Mouse (Mus musculus) T-helper 17 cell (primary cell): ENCODE results near the gene Chrnb2.

Experiments used
- in situ Hi-C, 2 experiments: fragments of 300-600 bp; cut with MboI, MseI; formaldehyde crosslinking; loops; 1 replicate in 1 of 2; 2 replicates in 1 of 2; pipeline ENCODE4 v1.15.1; 2025; ENCODE audit warnings: high pct_unique_total_duplicates in 2 of 2

Chrnb2 gene

DNA sequence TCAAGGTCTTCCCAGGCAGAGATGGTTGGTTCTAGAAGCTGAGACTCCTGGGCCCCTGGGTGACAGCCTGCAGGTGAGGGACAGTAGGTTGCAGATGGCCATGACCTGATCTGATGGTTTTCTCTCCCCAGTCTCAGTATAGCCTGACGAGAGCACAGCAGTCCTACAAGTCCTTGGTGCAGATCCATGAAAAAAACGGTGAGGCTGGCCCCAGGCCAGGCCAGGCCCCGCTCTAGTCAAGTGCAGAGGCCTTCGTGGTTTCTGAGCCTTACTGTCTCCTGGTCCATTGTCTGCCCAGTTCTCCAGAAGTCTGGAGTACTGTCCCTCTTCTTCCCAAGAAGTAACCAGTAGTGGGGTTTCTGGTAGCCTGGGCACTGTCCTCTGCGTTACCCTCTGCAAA is 17.2 kb upstream of the Chrnb2 start:
- in situ Hi-C loops = loop anchor here in 1 of 2 experiments (10.0 kb wide), 1 partner anchor 73 kb away; no protein-coding TSS in a partner anchor

DNA sequence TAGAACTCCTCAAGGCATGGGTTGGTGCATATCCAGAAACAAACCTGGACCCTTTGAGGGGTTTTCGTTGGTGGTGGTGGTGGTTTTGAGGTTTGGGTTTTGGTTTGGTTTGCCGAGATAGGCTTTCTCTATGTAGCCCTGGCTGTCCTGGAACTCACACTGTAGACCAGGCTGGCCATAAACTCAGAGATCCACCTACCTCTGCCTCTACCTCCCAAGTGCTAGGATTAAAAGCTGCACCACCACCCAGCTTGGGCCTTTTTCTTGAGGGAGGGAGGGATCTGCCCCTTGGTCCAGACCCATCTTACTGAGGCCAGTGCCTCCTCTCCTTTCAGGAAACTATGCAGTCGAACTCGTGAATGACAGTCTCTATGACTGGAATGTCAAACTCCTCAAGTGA is 15.7 kb upstream of the Chrnb2 start:
- in situ Hi-C loops = loop anchor here in 1 of 2 experiments (10.0 kb wide), 1 partner anchor 75 kb away; no protein-coding TSS in a partner anchor

DNA sequence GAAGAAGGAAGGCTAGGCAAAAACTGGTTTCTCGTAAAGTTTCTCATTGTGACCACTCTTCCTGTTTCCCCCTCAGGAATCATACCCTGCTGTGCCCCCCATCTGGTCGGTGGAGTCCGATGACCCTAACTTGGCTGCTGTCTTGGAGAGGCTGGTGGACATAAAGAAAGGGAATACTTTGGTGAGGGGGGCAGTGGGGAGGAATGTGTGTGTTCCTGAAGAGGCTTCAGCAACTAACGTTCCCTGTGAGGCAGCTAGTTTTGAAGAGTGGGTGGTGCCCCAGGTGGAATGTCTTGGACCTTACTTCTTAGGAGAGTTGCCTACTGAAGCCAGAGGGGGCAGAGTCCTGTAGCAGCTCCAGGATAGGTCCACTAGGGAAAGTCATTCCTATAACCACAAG is 11.6 kb upstream of the Chrnb2 start:
- in situ Hi-C loops = no loop called here

DNA sequence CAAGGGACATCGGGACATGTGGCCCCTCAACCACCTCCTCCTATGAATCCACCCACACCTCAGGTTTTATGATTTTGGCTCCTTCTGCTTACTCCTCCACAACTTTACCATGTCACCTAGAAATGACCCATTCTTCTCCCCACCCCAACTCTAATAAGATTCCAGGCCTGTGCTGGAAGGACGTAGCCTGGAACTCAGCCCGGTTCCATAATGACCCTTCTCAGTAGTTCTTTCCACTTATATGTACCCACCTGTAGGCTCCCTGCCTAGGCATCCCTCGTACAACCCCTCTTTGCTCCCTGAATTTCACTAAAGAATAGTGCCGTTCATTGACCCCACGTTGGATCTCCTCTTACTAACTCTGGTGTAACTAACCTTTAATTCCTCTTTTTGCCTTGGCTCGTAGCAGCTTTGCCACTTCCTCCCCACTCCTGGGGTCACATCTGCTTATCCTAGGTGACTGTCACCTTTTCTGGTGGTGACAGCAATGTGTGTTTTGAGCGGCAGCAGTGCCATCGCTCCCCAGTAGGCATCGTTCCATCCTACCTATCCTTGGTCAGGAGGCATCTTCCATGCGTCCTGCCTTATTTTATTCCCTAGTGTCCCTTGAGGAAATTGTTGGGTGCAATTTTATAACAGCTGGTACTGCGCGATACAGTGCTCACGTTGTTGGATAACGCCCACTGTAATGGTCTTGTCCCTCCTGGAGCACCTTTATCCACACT is 10.0 kb upstream of the Chrnb2 start:
- in situ Hi-C loops = no loop called here

DNA sequence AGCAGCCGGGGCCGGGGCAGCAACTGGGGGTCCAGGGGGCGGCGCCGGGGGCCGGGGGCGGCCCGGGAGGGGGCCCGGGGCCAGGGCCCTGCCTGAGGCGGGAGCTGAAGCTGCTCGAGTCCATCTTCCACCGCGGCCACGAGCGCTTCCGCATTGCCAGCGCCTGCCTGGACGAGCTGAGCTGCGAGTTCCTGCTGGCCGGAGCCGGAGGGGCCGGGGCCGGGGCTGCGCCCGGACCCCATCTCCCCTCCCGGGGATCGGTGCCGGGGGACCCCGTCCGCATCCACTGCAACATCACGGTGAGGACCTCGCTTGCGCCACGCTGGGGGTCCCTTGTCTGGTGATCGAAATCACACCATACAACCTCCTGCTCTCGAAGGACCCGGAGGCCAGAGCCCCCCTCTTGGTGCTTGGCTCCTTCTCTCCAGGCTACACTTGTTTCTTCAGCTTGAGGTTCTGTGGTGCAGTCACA is 9.3 kb upstream of the Chrnb2 start:
- in situ Hi-C loops = no loop called here

DNA sequence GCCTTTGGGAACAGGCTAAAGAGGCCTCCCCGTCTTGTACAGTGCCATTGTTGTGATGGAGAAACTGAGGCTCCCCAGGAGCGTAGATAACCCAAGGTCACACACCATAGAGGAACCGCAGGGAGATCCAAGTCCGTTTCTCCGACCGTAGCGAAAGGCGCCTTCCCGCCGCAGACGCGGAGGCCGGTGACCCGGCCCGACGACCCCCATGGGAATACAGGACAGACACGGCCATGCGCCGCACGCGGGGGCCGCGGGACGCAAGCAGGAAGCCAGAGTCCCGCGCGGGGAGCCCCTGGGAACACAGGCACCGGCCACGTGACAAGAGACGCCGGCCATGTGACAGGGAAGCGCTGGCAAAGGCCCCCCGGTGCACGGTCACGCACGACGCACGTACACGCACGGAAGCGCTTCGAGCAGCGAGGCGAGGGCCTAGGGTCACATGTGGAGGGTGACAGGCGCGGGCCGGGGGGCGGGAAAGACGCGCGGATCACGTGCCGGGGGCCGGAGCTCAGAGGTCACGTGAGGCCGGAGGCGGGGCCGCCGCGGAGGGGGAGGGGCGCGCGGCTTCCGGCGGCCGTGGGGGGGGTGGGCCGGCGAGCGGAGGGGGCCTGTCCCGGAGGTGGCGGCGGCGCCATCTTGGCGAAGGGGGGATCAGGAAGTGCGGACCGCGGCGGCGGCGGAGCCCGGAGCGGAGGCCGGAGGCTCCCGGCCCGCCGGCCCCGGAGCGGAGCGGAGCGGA is 8.7 kb upstream of the Chrnb2 start, which contains the start of gene Ube2q1:
Ube2q1 (plus strand) TSS at position 649 of the 742 bp plus-strand sequence.
- in situ Hi-C loops = no loop called here

DNA sequence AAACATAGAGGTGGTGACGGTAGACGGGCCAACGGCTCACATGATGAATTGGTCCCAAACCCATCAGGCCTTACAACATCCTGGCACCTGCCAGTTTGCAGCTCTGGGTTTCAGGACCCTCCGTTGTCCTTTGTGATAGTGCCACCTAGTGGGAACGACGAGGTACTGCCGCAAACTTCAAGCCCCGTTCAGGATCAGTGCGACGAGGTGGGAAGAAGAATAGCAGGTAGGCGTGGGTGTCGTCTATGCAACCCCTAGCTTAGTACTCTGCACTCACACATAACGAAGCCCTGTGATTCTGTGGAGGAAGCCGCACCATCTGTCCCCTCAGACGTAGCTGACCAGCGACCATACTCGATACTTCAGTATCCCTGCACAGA is 8.1 kb upstream of the Chrnb2 start:
- in situ Hi-C loops = no loop called here

DNA sequence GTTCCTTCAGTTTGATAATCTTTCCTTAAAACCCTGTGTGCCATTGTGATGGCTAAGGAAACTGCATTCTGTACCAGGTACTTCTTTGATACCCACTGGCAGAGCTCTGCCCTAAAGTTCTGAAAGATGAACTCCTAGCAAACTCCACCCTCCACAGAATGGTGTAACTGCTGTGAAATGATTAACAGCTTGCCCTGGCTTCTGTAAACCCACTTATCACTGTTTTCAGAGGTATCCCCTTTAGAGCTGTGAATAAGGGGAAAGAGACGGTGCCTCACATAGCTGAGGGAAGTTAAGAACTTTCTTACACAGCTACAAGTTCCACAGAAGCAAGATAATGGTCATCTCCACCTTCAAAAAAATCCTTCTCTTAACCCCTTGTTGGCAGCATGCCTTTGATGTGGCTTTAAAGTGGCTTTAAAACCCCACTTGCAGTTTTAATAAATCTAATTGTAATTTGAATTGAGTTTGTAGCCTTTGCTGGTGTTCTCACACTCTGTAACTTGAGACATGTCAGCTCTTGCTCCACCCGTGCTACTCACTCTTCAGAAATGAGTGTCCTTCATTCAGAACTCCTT is 6.1 kb upstream of the Chrnb2 start:
- in situ Hi-C loops = no loop called here

DNA sequence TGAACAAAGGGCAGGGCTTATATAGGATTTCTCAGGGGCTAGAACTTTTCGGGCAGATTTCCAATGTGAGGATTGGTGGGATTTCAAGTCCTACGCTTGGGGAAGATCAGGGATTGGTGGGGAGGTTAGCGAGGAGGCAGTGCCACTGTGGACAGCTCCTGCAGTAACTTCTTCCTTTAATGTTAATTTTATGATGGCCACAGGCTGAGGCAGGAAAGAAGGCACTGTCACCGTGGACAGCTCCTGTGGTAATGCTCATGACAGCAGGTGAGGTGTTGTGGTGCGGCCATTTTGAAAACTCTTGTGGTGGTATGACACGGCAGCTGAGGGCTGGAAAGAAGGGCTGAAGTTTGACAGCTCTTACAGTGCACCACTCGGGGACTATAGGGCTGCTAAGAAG is 5.2 kb upstream of the Chrnb2 start:
- in situ Hi-C loops = no loop called here

DNA sequence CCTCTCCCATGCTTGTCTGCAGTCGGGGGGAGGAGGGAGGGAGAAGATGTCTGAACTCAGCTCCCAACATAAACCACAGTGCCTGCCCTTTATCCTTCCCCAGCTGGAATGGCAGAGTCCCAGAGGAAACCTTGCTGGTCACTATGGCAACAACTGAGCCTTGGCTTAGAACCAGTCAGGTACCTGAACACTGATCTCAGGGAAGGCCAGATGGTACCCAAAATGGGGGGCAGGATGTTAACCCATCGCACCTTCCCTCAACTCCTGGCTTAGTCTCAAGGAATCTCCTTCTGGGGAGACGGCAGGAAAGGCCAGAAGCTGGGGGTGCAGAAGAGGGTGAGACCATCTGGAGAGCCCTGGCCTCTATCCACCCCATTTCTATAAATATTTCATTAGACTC is 4.6 kb downstream of the Chrnb2 start:
- in situ Hi-C loops = loop anchor here in 1 of 2 experiments (5.0 kb wide), 1 partner anchor 182 kb away; no protein-coding TSS in a partner anchor

DNA sequence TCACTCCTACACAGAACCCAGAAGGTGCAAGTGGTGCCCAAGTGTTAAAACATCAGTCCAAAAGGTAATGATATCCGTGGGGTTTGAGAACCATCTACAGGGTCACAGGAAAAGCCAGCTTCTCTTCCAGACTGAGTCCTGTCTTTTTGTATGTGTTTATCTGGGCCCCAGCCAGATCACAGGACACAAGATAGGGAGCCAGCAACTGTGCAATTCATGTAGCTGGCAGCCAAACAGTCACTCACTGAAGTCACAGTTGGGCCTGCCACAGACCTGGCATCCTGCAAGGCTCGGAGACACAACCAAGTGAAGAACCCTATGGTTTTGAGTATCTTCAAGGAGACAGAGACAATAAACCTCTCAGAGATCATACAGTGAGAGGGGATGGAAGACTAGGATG is 6.6 kb downstream of the Chrnb2 start:
- in situ Hi-C loops = no loop called here

DNA sequence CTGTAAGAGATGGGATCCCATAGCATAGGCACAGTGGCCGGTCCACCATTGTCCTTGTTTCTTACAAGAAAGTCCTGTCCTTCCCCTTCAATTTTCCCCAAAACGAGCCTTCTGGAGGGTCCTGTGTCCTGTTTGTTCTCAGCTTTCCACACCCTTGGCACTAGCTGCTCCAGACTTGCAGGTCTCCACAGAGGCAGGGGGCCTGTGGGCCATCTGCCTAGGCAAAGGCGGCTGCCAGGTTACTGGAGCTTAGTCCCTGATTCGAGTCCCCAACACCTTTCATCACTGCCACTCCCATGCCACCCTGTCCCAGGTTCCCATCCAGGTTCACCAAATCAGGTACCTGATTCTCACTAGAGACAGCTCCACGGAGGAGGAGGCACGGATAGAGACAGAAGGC is 9.1 kb downstream of the Chrnb2 start:
- in situ Hi-C loops = no loop called here

DNA sequence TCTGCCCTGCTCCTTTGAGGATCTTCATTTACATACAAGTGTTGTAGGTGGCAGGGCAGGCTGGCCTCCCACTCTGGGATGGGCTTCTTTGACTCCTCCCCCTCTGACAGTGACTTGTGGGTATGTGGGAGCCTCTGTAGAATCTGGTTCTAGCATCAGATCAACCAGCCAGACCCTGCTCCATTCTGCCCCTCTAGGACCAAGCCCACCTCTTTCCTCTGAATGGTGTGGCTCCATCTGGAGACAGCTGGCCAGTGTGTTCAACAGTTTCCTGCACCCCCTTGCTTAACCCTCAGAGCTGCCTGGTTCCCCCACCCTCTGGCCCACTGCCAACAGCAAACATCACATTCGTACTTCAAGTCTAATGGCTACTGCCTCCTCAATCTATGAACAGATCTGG is 12.1 kb downstream of the Chrnb2 start:
- in situ Hi-C loops = no loop called here

DNA sequence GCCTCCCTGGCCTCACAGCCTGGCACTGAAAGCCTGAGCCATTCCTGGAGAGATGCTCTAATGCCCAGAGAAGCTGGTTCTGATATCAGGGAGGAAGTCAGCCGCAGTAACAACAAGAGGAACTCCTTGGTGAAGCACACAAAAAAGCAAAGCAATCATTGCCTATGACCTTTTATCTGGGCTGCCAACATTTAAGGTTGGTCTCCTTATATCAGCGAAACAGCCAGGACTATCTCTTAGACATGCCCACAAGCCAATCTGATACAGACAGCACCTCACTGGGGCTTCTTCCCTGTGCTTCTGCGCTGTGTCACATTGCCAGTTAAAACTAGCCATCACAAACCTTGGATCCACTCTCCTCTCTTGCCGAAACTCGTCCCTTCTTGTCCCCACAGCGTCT is 25.9 kb downstream of the Chrnb2 start:
- in situ Hi-C loops = no loop called here

DNA sequence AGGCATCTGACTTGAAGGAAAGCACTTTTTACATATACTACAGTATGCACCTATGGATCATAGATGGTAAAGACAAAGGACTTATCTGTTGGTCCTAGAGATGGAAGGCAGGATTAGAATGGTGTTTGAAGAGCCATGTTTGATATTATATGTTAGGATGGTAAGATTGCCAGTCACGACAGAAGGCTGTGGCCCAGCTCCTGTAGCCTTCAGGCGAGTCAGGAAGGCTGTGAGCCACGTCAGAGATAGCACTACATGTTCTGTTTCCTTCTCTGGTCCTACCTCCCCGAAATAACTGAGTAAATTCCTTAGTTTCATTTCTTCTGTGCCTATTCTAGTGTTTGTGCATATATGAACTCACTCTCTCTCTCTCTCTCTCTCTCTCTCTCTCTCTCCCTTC is 32.3 kb downstream of the Chrnb2 start:
- in situ Hi-C loops = no loop called here

DNA sequence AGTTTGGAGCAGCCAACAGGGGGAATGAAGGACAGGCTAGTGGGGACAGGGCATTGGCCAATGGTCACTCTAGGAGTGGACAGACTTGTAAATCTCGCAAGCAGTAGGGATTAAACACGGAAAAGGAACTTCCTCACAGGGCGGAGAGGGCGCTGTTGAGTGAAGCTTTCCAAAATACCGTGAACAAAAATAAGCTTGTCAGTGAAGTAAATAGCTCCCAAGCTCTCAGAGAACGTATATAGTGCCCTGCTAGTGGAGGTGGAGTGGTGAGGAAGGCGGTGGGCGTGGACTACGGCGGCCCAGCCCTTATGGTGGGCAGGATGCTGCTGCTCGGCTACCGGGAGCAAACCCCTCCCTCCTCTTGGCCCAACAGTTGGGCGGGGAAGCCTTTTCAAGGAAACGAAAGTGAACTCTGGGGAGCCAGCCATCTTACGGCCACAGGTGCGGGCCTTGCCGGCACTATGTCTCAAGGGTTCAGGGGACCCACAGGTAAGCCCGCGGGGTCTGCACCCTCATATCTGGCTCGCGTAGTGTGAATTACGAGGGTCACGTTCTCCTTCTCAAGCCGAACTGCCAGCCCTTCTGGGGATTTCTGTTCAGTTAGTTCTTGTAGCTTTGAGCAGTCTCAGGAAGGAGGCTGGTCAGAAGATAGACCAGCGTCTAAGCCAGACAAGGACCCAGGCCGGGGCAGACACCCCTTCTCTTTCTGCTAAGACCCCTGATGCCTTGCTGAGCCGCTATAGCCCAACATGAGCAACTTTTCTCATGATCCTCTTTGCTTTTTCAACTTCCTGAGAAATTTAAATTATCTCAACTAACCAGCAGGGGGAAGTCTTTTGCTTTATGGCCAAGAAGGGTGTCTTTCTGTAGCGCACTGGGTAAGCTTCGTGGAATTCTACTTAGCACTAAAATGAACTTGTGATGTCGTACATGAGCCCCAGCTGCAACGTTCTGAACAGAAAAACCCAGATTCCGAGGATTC is 33.8 kb downstream of the Chrnb2 start:
- in situ Hi-C loops = no loop called here

DNA sequence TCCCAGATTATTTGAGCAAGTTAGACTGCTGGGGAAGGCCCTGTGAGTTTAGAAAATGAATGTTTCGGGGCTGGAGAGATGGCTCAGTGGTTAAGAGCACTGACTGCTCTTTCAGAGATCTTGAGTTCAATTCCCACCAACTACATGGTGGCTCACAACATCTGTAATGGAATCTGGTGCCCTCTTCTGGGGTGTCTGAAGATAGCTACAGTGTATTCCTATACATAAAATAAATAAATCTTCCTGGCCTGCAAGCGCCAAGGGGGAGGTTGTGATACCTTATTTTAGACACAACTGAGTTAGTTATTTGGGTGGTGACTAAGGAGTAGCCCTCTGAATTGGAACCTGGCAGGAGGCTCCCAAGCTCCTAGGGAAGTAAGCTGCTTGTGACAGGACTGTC is 35.6 kb downstream of the Chrnb2 start:
- in situ Hi-C loops = no loop called here

DNA sequence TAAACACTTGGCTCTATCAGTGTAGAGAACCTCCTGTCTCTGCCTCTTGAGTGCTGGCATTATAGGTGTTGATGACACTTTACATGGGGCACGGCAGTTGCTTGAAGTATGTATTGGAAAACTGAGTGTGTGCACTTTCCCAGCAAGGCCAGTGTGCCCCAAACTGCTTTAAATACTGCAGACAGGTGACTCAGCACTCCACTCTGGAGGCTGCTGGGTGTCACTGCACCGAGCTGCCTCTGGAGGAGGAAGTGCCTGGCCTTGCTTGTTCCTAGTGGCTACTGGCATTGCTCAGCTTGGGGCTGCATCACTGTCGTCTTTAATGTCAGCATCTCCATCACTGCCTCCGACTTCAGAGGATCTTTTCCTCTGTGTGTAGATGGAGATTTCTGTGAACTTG is 37.4 kb downstream of the Chrnb2 start:
- in situ Hi-C loops = no loop called here

DNA sequence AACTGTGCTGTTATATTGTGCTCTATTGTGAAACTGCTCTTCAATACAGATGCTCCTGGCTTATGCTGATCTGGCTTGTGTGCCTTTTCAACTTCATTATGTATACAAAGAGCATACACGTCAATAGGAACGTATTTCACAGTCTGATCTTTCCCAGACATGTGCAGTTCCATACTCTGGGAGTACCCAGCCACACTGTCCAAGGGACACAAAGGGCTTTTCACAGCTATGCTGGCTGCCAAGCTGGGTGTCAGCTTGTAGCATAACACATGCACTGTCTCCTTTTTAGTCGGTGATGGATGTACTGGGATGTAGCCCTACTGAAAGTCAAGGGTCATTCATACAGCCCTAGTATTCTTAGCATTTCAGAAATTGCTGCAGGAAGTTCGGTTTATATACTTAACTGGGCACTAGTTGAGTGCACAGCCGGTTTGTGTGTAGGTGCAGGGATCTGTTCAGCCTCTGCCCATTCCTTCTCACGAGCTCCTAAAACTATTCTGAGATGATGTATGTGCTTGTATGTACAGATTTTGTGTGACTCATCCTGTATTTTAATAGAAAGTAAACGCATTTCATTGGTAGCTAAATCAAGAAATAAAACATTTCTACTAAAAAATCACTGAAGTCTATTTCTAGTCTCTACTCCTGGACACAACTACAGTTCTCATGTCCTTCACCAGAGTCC is 40.9 kb downstream of the Chrnb2 start:
- in situ Hi-C loops = no loop called here

DNA sequence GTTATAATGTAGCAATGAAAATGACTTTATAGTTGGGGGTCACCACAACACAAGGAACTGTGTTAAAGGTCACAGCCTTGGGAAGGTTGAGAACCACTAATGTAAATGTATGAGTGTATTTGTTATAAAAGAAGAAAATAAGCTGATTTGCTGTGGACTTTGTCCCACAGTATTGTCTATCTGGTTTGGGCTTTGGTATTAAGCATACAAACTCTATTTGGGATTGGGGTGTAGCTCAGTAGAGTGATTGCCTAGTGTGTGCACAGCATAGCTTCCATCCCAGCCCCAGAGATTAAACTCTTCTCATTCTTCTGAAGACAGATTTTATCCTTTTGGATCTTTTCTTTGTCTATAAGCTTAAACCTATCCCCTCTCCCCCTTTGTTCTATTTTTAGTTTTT is 42.4 kb downstream of the Chrnb2 start:
- in situ Hi-C loops = no loop called here

DNA sequence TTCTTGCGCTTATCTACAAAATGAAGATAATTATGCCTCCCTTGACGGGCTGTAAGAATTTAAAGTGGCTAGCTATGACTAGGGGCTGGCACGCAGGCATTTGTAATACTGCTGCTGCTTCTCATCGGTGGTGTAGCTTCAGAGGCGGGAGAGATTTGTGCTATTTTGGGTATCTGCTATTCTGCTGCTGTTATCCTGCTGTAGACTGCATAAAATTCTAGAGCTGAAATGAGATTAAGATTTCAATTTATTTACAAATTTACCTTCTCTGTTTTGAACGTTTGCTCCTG is 48.5 kb downstream of the Chrnb2 start:
- in situ Hi-C loops = loop anchor here in 1 of 2 experiments (10.0 kb wide), 1 partner anchor 889 kb away; the partner anchor contains the start of genes Gm42674, S100a4 and S100a5
